Mouse (Mus musculus): ENCODE measurements around the gene Hoga1. TPM values are rescaled to one million over a fixed set of nuclear protein-coding genes. Genes with fewer than 3 reads are reported as not detected.

The Hoga1 gene
- polyA plus RNA-seq, 1 experiment from 2014 or later: 1.1 TPM

GRCm38 (mm10) chr19:42010436-42010835 is 35.0 kb upstream of the Hoga1 start:
- WGBS: 55% methylated on average over 4 of the region's 4 CpGs
- Histone ChIP-seq H3K9ac (no peak overlapping the region), H3K36me3 (no peaks in the 10 kb centered on the region)

GRCm38 (mm10) chr19:42011123-42011522 is 34.3 kb upstream of the Hoga1 start:
- peaks cover 19% of the 10 kb centered on the region; the same call in 1 of the 2 replicates for H3K4me1 ChIP-seq
- no peak overlapping the region for H3K27ac ChIP-seq
- no peak overlapping the region for H3K9ac ChIP-seq
- ATAC-seq (ENCODE audit: low FRiP score): no peak
- H3K4me2 ChIP-seq (replicated peaks): no peak overlapping the region
- H3K9me3 ChIP-seq (replicated peaks): no peaks in the 10 kb centered on the region
- no peaks in the 10 kb centered on the region for H3K36me3 ChIP-seq
- H3K27me3 ChIP-seq: no peaks in the 10 kb centered on the region
- 82% methylated on average over 7 of the region's 7 CpGs for WGBS
- no peak overlapping the region for H3K4me3 ChIP-seq

More at GRCm38 (mm10) chr19:42010436-42010835, 35.0 kb upstream of the Hoga1 start:
- Histone ChIP-seq H3K4me3 (no peak overlapping the region), H3K27ac (no peak overlapping the region), H3K4me1 (peaks cover 13% of the 10 kb centered on the region; the same call in 1 of the 2 replicates), H3K9me3 (replicated peaks) (no peaks in the 10 kb centered on the region), H3K27me3 (no peaks in the 10 kb centered on the region), H3K4me2 (replicated peaks) (no peak overlapping the region)
- ATAC-seq (ENCODE audit: low FRiP score): no peak

- Histone ChIP-seq H3K4me1 (peaks cover 29% of the 10 kb centered on the region), H3K27ac (no peak overlapping the region), H3K4me3 (no peak overlapping the region), H3K36me3 (no peaks in the 10 kb centered on the region), H3K27me3 (no peaks in the 10 kb centered on the region), H3K9ac (no peak overlapping the region), H3K9me3 (replicated peaks) (no peaks in the 10 kb centered on the region), H3K4me2 (replicated peaks) (no peak overlapping the region)
- 76% methylated on average over 3 of the region's 3 CpGs for WGBS
- no peak for ATAC-seq (ENCODE audit: low FRiP score)
These were observed 31.1 kb upstream of the Hoga1 start for GRCm38 (mm10) chr19:42014231-42014825.

GRCm38 (mm10) chr19:42015001-42015400 is 30.4 kb upstream of the Hoga1 start:
- no peaks in the 10 kb centered on the region for H3K9me3 ChIP-seq (replicated peaks)
- no peak for ATAC-seq (ENCODE audit: low FRiP score)
- WGBS: 82% methylated on average over 6 of the region's 6 CpGs

GRCm38 (mm10) chr19:42016251-42016650 is 29.2 kb upstream of the Hoga1 start:
- 73% methylated on average over 4 of the region's 4 CpGs for WGBS
- H3K27ac ChIP-seq: no peak overlapping the region
- H3K27me3 ChIP-seq: no peaks in the 10 kb centered on the region
- H3K9ac ChIP-seq: no peak overlapping the region; the same call in 1 of the 2 replicates
- H3K4me2 ChIP-seq (replicated peaks): no peak overlapping the region
- ATAC-seq (ENCODE audit: low FRiP score): no peak
- H3K36me3 ChIP-seq: no peaks in the 10 kb centered on the region
- no peak overlapping the region for H3K4me3 ChIP-seq
- H3K9me3 ChIP-seq (replicated peaks): no peaks in the 10 kb centered on the region
- peaks cover 22% of the 10 kb centered on the region for H3K4me1 ChIP-seq

More at GRCm38 (mm10) chr19:42015001-42015400, 30.4 kb upstream of the Hoga1 start:
- Histone ChIP-seq H3K4me3 (no peak overlapping the region), H3K36me3 (no peaks in the 10 kb centered on the region), H3K4me1 (peaks cover 29% of the 10 kb centered on the region), H3K9ac (no peak overlapping the region), H3K27me3 (no peaks in the 10 kb centered on the region), H3K27ac (no peak overlapping the region), H3K4me2 (replicated peaks) (no peak overlapping the region)

- WGBS: 68% methylated on average over 5 of the region's 5 CpGs
- H3K9me3 ChIP-seq (replicated peaks): no peaks in the 10 kb centered on the region
- no peak overlapping the region for H3K9ac ChIP-seq
- no peak for ATAC-seq (ENCODE audit: low FRiP score)
- H3K36me3 ChIP-seq: no peaks in the 10 kb centered on the region
- no peak overlapping the region for H3K4me2 ChIP-seq (replicated peaks)
- no peaks in the 10 kb centered on the region for H3K27me3 ChIP-seq
- H3K4me1 ChIP-seq: peaks cover 23% of the 10 kb centered on the region
- H3K27ac ChIP-seq: no peak overlapping the region
- H3K4me3 ChIP-seq: no peak overlapping the region
These were observed 28.6 kb upstream of the Hoga1 start for GRCm38 (mm10) chr19:42016840-42017239.

- H3K9ac ChIP-seq: no peak overlapping the region
- H3K4me1 ChIP-seq: peaks cover 26% of the 10 kb centered on the region
- WGBS: 78% methylated on average over 8 of the region's 8 CpGs
- no peak overlapping the region for H3K4me2 ChIP-seq (replicated peaks)
- H3K27ac ChIP-seq: peak overlapping the region; percentile 9; the same call in 1 of the 2 replicates
- H3K36me3 ChIP-seq: no peaks in the 10 kb centered on the region
- ATAC-seq (ENCODE audit: low FRiP score): no peak
- H3K4me3 ChIP-seq: no peak overlapping the region
- no peaks in the 10 kb centered on the region for H3K27me3 ChIP-seq
- no peaks in the 10 kb centered on the region for H3K9me3 ChIP-seq (replicated peaks)
These were observed 27.8 kb upstream of the Hoga1 start for GRCm38 (mm10) chr19:42017399-42018247.

GRCm38 (mm10) chr19:42019011-42019522 is 26.3 kb upstream of the Hoga1 start:
- WGBS: 32% methylated on average over 4 of the region's 4 CpGs
- no peak for ATAC-seq (ENCODE audit: low FRiP score)
- H3K9ac ChIP-seq: no peak overlapping the region
- no peaks in the 10 kb centered on the region for H3K27me3 ChIP-seq
- H3K4me2 ChIP-seq (replicated peaks): no peak overlapping the region
- no peaks in the 10 kb centered on the region for H3K36me3 ChIP-seq
- H3K27ac ChIP-seq: 0 out of 2 replicates have a peak overlapping the region, but pooled peaks have one; percentile 19
- no peak overlapping the region for H3K4me3 ChIP-seq
- peaks cover 26% of the 10 kb centered on the region for H3K4me1 ChIP-seq
- no peaks in the 10 kb centered on the region for H3K9me3 ChIP-seq (replicated peaks)

- Histone ChIP-seq H3K36me3 (no peaks in the 10 kb centered on the region), H3K9me3 (replicated peaks) (no peaks in the 10 kb centered on the region), H3K27me3 (no peaks in the 10 kb centered on the region), H3K4me1 (peaks cover 13% of the 10 kb centered on the region), H3K4me2 (replicated peaks) (no peak overlapping the region), H3K27ac (no peak overlapping the region), H3K4me3 (no peak overlapping the region), H3K9ac (no peak overlapping the region)
- no peak for ATAC-seq (ENCODE audit: low FRiP score)
- 64% methylated on average over 10 of the region's 10 CpGs for WGBS
These were observed 23.5 kb upstream of the Hoga1 start for GRCm38 (mm10) chr19:42021681-42022541.

GRCm38 (mm10) chr19:42022542-42022848 is 22.9 kb upstream of the Hoga1 start:
- Histone ChIP-seq H3K36me3 (no peaks in the 10 kb centered on the region), H3K4me2 (replicated peaks) (no peak overlapping the region), H3K27me3 (no peaks in the 10 kb centered on the region), H3K27ac (no peak overlapping the region), H3K4me3 (no peak overlapping the region), H3K9ac (no peak overlapping the region), H3K4me1 (peaks cover 7% of the 10 kb centered on the region), H3K9me3 (replicated peaks) (no peaks in the 10 kb centered on the region)
- no peak for ATAC-seq (ENCODE audit: low FRiP score)
- 76% methylated on average over 2 of the region's 2 CpGs for WGBS

- no peak overlapping the region for H3K9ac ChIP-seq
- no peak overlapping the region for H3K4me2 ChIP-seq (replicated peaks)
- no peaks in the 10 kb centered on the region for H3K27me3 ChIP-seq
- H3K36me3 ChIP-seq: no peaks in the 10 kb centered on the region
- H3K4me1 ChIP-seq: peaks cover 4% of the 10 kb centered on the region; the same call in 1 of the 2 replicates
- no peak overlapping the region for H3K27ac ChIP-seq
- H3K9me3 ChIP-seq (replicated peaks): no peaks in the 10 kb centered on the region
- WGBS: 11% methylated on average over 5 of the region's 5 CpGs
- H3K4me3 ChIP-seq: no peak overlapping the region
- ATAC-seq (ENCODE audit: low FRiP score): no peak
These were observed 19.3 kb upstream of the Hoga1 start for GRCm38 (mm10) chr19:42026158-42026557.

GRCm38 (mm10) chr19:42031112-42031511 is 14.3 kb upstream of the Hoga1 start:
- no peak overlapping the region for H3K27ac ChIP-seq
- peaks cover 10% of the 10 kb centered on the region; the same call in 1 of the 2 replicates for H3K36me3 ChIP-seq
- no peak overlapping the region for H3K4me2 ChIP-seq (replicated peaks)
- no peaks in the 10 kb centered on the region for H3K27me3 ChIP-seq
- ATAC-seq (ENCODE audit: low FRiP score): no peak
- H3K9ac ChIP-seq: no peak overlapping the region
- no peaks in the 10 kb centered on the region for H3K9me3 ChIP-seq (replicated peaks)
- 81% methylated on average over 5 of the region's 5 CpGs for WGBS
- H3K4me1 ChIP-seq: peaks cover 13% of the 10 kb centered on the region
- H3K4me3 ChIP-seq: no peak overlapping the region
